Mouse (Mus musculus): Measurements from ENCODE around the gene Robo2. TPM values are rescaled to one million over a fixed set of nuclear protein-coding genes. Genes with fewer than 3 reads are reported as not detected.
"Not testable (repeated sequence)": the region's sequence is repeated elsewhere in the genome, so short reads cannot be mapped to it uniquely, and the experiment has no call there.

Gene Robo2
- total RNA-seq, 2 experiments from 2014 or later: 0.23 to 1.0 TPM

DNA sequence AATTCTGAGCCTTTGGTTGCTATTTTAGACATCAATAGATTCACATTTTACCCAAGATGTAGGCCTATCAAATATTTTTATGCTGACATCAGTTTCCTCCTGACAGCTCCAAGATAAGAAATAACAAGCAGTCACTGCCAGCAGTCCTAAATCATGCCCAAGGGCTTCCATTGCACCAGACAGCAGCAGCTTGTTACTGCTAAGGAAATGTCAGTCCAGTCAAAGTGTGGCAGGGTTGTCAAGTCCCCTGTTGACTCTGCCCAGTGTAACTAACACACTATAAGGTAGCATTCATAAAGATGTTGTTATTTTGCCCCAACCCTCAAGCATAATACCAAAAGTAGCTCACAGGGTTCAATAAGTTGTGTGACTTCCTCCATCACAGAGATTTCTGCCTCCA lies 243.8 kb downstream of the Robo2 start:
- H3K27ac ChIP-seq: no peak overlapping the region
- intact Hi-C loops (cut with DNase I): no loop called here
- H3K4me3 ChIP-seq: no peak overlapping the region
- no peak for TF ChIP-seq CTCF (IDR thresholded peaks at IDR 0.05)
- no peak for DNase-seq

- no peak for TF ChIP-seq CTCF (IDR thresholded peaks at IDR 0.05)
- Histone ChIP-seq H3K27ac (no peak overlapping the region), H3K4me3 (no peak overlapping the region)
- no peak for DNase-seq
- intact Hi-C loops (cut with DNase I): no loop called here
These were observed 249.6 kb downstream of the Robo2 start for GRCm38 (mm10) chr16:74162041-74162440.

DNA sequence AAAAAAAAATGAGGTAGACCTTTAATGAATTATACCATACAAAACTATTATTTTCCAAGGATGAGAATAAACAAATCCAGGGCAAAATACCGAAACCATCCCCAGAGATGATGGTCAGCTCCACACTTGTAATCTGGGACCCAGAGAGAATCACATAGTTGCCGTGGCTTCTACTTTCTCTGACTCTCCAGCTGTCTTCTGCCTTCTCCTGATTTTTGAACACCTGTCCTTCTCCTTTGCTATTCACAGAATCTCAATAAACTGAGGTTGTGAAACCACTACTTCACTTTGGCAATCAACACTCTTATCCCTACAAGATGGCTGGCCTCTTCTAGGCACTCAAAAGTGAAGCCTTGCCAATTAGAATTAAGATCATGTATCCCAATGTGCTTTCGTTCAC lies 252.4 kb downstream of the Robo2 start:
- TF ChIP-seq CTCF (IDR thresholded peaks at IDR 0.05): no peak
- Histone ChIP-seq H3K27ac (no peak overlapping the region), H3K4me3 (no peak overlapping the region)
- no peak for DNase-seq
- intact Hi-C loops (cut with DNase I): no loop called here

DNA sequence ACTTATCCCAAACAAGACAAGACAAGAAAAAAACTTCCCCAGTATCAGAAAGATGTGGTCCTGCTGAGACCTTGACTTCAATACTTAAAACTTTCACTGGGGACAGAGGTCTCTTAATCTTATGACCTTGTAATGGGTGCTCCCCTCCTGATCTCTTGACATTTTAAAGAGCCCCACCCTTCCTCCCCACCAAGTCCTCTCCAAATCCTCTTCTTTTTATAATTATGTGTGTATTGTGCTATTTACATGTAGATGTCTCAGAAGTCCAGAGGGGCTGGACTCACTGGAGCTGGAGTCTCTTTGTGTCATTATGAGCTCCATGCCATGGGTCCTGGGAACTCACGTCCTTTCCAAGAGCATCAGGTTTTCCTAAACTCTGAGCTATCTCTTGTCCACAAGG lies 275.4 kb downstream of the Robo2 start:
- TF ChIP-seq CTCF (IDR thresholded peaks at IDR 0.05): no peak
- intact Hi-C loops (cut with DNase I): no loop called here
- Histone ChIP-seq H3K27ac (no peak overlapping the region), H3K4me3 (no peak overlapping the region)
- DNase-seq: no peak

DNA sequence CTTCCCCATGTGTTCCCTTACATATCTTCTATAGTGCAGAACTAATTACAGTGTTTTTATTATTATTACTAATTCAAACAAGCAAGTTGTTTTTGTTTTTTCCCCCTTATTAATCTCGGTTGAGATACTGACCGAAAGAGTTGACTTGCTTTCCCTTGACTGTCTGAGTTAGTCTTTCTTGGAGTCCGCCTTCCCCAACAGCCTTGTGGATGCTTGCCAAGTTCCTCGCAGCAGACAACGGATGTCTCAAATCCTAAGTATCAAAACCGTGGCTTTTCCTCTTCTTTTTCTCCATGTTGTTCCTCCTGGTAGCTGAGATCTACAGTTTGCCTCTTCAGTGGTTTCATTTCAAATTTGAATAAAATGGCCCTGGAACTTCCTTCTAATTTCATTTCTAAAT lies 278.8 kb downstream of the Robo2 start:
- H3K4me3 ChIP-seq: no peak overlapping the region
- no peak for TF ChIP-seq CTCF (IDR thresholded peaks at IDR 0.05)
- no peak overlapping the region for H3K27ac ChIP-seq
- intact Hi-C loops (cut with DNase I): no loop called here
- DNase-seq: no peak

- intact Hi-C loops (cut with DNase I): no loop called here
- Histone ChIP-seq H3K27ac (no peak overlapping the region), H3K4me3 (no peak overlapping the region)
- DNase-seq: no peak
- TF ChIP-seq CTCF (IDR thresholded peaks at IDR 0.05): no peak
These were observed 280.3 kb downstream of the Robo2 start for GRCm38 (mm10) chr16:74131370-74131769.

DNA sequence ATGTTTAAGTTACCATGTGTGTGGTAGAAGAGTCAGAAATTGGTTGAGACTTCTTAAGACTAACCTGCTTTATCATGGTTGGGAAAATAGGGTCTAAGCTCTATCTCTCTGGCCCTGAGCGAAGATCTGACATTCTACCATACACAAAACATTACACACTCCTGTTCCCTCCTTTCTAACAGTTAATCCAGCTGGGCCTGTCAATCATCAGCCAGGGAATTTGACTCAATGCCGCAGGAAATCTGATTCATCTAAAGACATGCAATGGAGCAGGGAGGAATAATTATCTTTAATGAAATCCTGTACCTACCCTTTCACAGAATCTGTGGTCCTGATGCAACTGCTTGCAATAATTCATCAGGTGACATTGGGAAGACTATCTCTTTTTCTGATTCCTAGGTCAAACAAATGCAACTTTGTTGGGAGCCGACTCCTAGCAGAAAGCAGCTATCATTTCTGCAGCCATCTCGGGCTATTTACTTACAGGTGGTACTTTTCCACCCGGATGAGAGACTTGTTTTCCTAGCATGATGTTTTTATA lies 283.1 kb downstream of the Robo2 start:
- H3K4me3 ChIP-seq: no peak overlapping the region
- H3K27ac ChIP-seq: no peak overlapping the region
- intact Hi-C loops (cut with DNase I): no loop called here
- TF ChIP-seq CTCF (IDR thresholded peaks at IDR 0.05): no peak
- DNase-seq: no peak

GRCm38 (mm10) chr16:74113155-74113554 lies 298.5 kb downstream of the Robo2 start:
- Histone ChIP-seq H3K4me3 (no peak overlapping the region), H3K27ac (no peak overlapping the region)
- no peak for TF ChIP-seq CTCF (IDR thresholded peaks at IDR 0.05)
- no peak for DNase-seq
- intact Hi-C loops (cut with DNase I): no loop called here

DNA sequence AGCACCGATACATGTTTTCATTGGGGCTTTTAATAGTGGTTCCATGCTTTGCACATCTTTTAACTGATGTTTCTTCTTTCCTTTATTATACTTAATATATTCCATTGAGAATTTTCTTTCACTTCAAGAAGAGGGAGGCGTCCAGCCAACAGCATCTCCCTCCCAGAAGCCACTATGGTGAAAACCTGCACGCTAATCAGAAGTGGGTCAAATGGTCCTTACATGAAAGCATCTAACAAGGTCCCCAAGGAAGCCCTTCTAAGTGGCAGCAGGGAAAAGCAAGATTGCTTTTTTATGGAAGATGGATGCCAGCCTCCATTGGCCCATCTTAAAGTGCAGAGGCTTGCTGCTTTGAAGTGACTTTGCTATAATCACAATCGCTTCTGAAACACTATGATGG lies 300.5 kb downstream of the Robo2 start:
- no peak for DNase-seq
- no peak for TF ChIP-seq CTCF (IDR thresholded peaks at IDR 0.05)
- no peak overlapping the region for H3K4me3 ChIP-seq
- intact Hi-C loops (cut with DNase I): no loop called here
- H3K27ac ChIP-seq: no peak overlapping the region

DNA sequence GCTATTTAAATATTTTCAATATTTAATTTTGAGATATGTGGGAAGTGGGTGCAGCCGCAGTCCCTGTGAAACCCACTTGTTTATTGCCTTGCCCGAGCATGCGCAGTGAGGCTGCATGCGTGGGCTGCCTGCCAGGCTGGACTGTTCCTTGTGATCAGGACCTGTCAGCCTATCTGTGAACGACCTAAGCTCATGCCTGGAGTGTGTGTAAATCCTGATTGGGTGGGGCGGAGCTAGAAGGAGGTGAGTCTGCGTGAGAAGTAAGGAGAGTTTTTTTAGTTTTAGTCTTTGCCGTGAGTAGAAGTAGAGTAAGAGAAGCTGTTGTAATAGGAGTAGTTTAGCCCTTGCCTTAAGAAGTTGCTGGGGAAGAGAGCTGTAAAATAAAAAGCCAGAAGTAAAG lies 307.2 kb downstream of the Robo2 start:
- intact Hi-C loops (cut with DNase I); DNase-seq; H3K27ac ChIP-seq; H3K4me3 ChIP-seq: not testable (repeated sequence)

GRCm38 (mm10) chr16:74092997-74093801 lies 318.4 kb downstream of the Robo2 start:
- no peak for TF ChIP-seq CTCF (IDR thresholded peaks at IDR 0.05)
- DNase-seq: no peak
- no peak overlapping the region for H3K27ac ChIP-seq
- no peak overlapping the region for H3K4me3 ChIP-seq
- intact Hi-C loops (cut with DNase I): no loop called here

- no peak for DNase-seq
- intact Hi-C loops (cut with DNase I): no loop called here
- Histone ChIP-seq H3K27ac (no peak overlapping the region), H3K4me3 (no peak overlapping the region)
- TF ChIP-seq CTCF (IDR thresholded peaks at IDR 0.05): no peak
These were observed 321.7 kb downstream of the Robo2 start for GRCm38 (mm10) chr16:74089951-74090350.

- no peak overlapping the region for H3K27ac ChIP-seq
- no peak for DNase-seq
- intact Hi-C loops (cut with DNase I): no loop called here
- no peak for TF ChIP-seq CTCF (IDR thresholded peaks at IDR 0.05)
- no peak overlapping the region for H3K4me3 ChIP-seq
These were observed 327.4 kb downstream of the Robo2 start for GRCm38 (mm10) chr16:74084188-74084587.

GRCm38 (mm10) chr16:74072671-74073070 lies 339.0 kb downstream of the Robo2 start:
- no peak overlapping the region for H3K27ac ChIP-seq
- no peak overlapping the region for H3K4me3 ChIP-seq
- no peak for DNase-seq
- TF ChIP-seq CTCF (IDR thresholded peaks at IDR 0.05): no peak
- intact Hi-C loops (cut with DNase I): no loop called here
